Mouse (Mus musculus): ENCODE measurements around the gene Tas2r143.

The Tas2r143 gene

GRCm38 (mm10) chr6:42397041-42397657, 2.9 kb upstream of the Tas2r143 start:
- DNase-seq (ENCODE audit: low read depth, low spot score), result peak; percentile 85

GRCm38 (mm10) chr6:42398285-42398684, 1.8 kb upstream of the Tas2r143 start:
- peak; percentile 82 for DNase-seq (ENCODE audit: low read depth, low spot score)

GRCm38 (mm10) chr6:42398998-42399397, 1.0 kb upstream of the Tas2r143 start:
- no peak for DNase-seq (ENCODE audit: low read depth, low spot score)

- DNase-seq (ENCODE audit: low read depth, low spot score), result no peak
Measured at GRCm38 (mm10) chr6:42405134-42405533, 5.1 kb downstream of the Tas2r143 start, which contains the start of gene Tas2r135. Gene Tas2r135 (plus strand): TSS chr6:42405434.

- DNase-seq (ENCODE audit: low read depth, low spot score), result no peak
Measured at GRCm38 (mm10) chr6:42419443-42419842, 19.4 kb downstream of the Tas2r143 start.

GRCm38 (mm10) chr6:42421439-42421838, 21.4 kb downstream of the Tas2r143 start:
- DNase-seq (ENCODE audit: low read depth, low spot score), result peak; percentile 68

- DNase-seq (ENCODE audit: low read depth, low spot score), result peak; percentile 69
Measured at GRCm38 (mm10) chr6:42424472-42424871, 24.4 kb downstream of the Tas2r143 start.

- DNase-seq (ENCODE audit: low read depth, low spot score), result no peak
Measured at GRCm38 (mm10) chr6:42426337-42426736, 26.3 kb downstream of the Tas2r143 start.

GRCm38 (mm10) chr6:42433554-42433953, 33.5 kb downstream of the Tas2r143 start:
- no peak for DNase-seq (ENCODE audit: low read depth, low spot score)

- DNase-seq (ENCODE audit: low read depth, low spot score), result no peak
Measured at GRCm38 (mm10) chr6:42434446-42434845, 34.4 kb downstream of the Tas2r143 start, which contains the start of gene Tas2r126. Gene Tas2r126 (plus strand): TSS chr6:42434535.

GRCm38 (mm10) chr6:42435490-42435889, 35.5 kb downstream of the Tas2r143 start:
- DNase-seq (ENCODE audit: low read depth, low spot score), result no peak

- DNase-seq (ENCODE audit: low read depth, low spot score), result no peak
Measured at GRCm38 (mm10) chr6:42441395-42441794, 41.4 kb downstream of the Tas2r143 start.

- DNase-seq (ENCODE audit: low read depth, low spot score), result no peak
Measured at GRCm38 (mm10) chr6:42444491-42444890, 44.5 kb downstream of the Tas2r143 start.

- DNase-seq (ENCODE audit: low read depth, low spot score), result peak; percentile 85
Measured at GRCm38 (mm10) chr6:42447381-42447780, 47.3 kb downstream of the Tas2r143 start.

All from A20 (cell line).